Mouse (Mus musculus) mouse embryonic stem cell (cell line): ENCODE results near the gene Serpine2.

ENCODE experiments used
- in situ Hi-C, 2 experiments: fragments of 300-500 bp; cut with MboI; formaldehyde crosslinking; loops; 1 replicate in 1 of 2; 3 replicates in 1 of 2; pipeline ENCODE4 v1.14.3; 2019 to 2020; ENCODE audit warnings: low sequenced_read_pairs in 2 of 2, low pct_unique_long_range_greater_than_20kb in 1 of 2, mixed read lengths in 1 of 2; ENCODE audit not compliant: unreplicated experiment in 1 of 2

Serpine2 gene

GRCm38 (mm10) chr1:79861130-79861942 lies at the start of gene Serpine2:
Serpine2 (minus strand) TSS chr1:79861180.
- in situ Hi-C loops: no loop called here

DNA sequence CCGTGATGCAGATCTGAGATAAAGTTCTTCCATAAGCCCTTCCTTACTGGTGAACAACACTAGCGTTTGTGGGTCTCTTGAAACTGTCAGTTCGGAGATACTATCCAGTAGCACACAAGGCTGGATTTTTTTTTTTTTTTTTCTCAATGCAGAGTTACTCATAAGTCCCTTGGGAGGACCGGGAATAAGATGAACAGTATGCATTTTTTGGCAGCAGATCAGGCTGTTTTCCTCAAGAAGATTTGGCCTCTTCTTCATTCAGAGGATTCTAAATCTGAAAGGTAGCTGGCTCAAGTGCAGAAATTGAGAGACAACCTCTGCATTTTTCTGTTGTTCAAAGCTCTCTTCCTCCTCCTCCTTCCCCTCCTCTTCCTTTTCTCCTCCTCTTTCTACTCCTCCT lies 46.8 kb upstream of the Serpine2 start:
- in situ Hi-C loops: no loop called here

- in situ Hi-C loops: no loop called here
These were observed 44.3 kb upstream of the Serpine2 start for GRCm38 (mm10) chr1:79905241-79905640.

DNA sequence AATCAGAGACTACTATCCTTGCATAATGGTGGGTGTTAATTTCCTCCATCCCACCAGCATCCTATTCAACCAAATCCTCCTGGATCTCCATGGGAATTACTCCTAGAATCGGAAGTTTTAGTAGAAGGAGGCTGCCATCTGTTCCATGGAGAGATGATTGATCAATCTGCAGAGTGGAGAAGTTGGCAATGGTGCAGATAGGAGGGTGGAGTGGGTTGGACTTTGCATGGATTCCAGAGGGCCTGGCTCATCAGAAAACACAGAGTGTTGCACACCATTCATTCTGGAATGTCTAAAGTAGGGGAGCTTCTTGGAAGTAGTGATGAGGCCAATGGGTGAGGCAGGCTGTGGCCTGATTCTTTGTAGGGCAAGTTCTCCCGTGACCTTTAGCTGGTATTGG lies 41.9 kb upstream of the Serpine2 start:
- in situ Hi-C loops: no loop called here

DNA sequence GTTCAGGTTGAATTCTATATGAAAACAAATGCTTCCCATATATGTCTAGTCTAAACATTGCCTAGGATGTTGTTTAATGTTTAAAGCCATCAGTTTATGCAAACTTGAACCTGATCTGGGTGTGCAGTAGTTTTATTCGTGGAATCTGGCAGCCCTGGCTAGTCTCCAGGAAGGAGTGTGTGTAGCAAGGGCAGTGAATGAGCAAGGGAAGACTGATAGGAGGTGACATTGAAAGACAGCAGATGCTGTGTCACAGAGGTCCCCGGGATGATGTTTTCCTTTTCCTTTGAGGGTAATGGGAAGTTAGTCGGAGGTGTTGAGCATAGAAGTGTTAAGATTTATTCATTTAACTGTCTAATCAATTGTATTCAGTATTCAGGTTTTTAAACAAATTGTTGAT lies 21.7 kb upstream of the Serpine2 start:
- in situ Hi-C loops: no loop called here

- in situ Hi-C loops: no loop called here
These were observed 13.8 kb upstream of the Serpine2 start for GRCm38 (mm10) chr1:79874741-79875140.

- in situ Hi-C loops: no loop called here
These were observed 455 bp downstream of the Serpine2 start for GRCm38 (mm10) chr1:79860411-79861039.

DNA sequence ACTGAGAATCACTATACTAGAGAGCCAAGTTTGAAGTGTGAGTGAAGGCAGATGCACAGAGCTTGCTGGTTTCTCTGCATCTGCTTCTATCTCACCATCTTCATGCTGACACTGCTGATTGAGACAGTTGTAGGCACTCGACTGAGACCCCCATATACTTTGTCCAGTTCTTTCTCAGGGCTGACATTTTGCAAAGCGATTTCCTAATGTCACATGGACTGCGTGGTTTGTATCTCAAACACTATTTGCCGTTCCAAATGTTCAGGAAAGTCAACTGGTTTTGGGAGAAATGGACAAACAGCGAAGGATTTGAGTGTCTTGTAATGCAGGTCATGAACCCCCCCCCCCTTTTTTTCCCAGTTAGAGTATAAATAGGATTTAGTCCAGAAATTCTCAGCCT lies 1.0 kb downstream of the Serpine2 start:
- in situ Hi-C loops: no loop called here

- in situ Hi-C loops: no loop called here
These were observed 2.0 kb downstream of the Serpine2 start for GRCm38 (mm10) chr1:79859026-79859425.

DNA sequence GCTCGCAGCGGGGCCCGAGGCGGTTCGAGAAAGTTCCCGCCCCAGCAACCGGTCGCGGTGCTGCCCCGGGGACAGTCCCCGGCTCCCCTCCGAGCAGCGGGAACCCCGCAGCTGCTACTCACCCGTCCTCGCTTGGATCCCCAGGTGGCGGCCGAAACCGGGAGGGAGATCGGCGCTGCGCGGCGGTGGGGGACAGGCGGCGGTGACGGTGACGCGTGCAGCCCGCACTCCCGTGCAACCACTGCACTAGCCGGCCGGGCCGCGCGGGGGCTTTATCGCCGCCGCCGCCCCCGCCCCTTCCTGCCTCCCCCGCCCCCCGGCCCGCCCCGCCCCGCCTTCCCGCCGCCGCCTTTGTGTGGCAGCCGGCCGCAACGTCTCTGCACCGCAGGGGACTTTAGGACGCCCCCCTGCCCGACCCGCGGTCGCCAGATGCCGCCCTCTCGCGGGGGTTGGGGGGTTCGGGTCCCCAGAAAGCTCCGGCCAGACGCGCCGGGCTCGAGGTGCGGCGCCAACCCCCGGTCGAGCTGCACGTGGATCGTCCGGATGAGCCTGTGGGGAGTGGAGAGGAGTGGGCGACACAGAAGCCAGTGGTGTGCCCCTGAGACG lies 2.5 kb downstream of the Serpine2 start:
- in situ Hi-C loops: no loop called here

GRCm38 (mm10) chr1:79857681-79858388 lies 3.1 kb downstream of the Serpine2 start:
- in situ Hi-C loops: no loop called here

DNA sequence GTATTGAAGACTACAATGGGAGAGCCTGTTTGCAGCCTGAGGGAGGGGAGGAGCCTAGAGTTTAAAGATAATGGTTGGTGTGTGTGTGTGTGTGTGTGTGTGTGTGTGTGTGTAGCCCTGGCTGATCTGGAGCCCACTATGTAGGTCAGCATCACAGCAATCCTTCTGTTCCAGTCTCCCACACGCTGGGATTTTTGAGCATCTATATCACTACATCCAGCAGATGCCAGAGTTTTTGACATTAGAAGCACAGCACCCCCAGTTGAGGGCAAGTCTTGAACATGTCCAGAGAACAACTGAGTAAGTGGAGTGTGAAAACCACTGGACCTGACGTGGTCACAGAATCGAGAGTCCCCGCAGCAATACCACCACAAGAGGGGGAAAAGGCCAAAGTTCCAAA lies 4.2 kb downstream of the Serpine2 start:
- in situ Hi-C loops: no loop called here

DNA sequence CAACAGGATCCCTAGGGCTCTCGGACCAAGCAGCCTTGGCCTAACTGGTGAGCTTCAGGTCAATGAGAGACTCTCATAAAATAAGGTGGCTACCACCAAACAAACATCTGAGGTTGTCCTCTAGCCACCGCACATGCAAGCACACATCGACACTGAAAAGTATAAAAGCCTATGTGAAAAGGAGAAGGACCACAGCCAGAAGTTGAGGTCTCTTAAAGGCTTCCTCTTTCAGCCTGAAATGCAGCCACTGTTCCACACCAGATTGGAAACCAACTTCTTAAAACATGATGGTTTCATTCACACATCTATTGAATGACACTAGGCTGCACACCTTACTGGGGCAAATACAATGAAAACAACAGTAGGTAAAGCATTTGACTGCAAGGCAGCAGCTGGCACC lies 7.5 kb downstream of the Serpine2 start:
- in situ Hi-C loops: no loop called here

DNA sequence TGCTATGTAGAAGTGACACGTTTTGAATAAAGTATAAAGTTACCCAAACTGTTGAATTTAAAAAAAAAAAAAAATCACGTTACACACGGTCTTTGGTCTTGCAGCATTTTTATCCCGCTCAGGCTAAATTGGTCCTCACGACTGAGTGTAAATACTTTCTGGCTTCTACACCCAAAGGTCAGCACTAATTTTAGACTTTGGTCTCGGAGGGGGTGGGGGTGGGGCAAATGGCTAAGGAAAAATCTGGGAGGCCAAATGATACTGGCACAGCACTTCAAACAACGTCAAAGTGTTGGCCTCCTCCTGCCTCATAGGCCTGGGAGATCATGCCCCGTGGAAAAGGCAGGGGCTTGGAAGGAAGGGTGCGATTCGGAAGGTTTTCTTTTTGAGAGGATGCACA lies 10.6 kb downstream of the Serpine2 start:
- in situ Hi-C loops: no loop called here

DNA sequence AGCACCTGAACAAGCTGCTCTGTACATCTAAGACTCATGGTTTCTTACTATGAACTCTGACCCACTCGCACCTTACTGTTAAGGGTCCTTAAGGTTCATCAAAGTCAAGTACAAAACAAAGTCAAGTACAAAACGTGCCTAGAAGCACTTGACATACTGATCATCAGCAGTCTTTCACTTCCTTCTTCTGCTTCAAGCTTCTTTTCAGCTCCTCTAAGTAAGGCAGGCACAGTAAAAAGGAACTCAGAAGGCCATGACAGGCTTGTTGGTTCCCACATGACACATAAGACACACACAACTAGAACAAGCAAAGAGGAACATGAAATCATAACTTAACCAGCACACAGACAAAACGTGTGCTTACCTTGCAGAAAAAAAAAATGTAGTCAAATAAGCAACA lies 12.3 kb downstream of the Serpine2 start:
- in situ Hi-C loops: no loop called here

DNA sequence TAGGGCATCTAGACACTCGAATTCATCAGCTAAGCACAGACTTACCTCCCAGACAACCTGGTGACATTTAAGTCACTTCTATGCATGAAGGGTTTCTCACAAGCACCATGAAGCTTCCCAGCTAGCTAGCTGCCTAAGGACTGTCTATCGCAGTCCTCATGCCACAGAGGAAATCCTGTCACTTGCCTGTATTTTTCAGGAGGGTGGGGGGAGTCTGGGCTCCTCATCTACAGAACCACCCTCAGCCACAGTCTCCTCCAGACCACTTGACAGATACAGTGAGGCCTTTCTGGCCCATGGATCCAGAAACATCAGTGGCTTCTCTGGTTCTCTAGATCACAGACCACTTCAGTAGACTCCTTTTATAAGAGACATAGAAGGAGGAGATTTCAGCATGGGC lies 14.1 kb downstream of the Serpine2 start:
- in situ Hi-C loops: no loop called here

GRCm38 (mm10) chr1:79832719-79833404 lies 28.1 kb downstream of the Serpine2 start:
- in situ Hi-C loops: no loop called here

DNA sequence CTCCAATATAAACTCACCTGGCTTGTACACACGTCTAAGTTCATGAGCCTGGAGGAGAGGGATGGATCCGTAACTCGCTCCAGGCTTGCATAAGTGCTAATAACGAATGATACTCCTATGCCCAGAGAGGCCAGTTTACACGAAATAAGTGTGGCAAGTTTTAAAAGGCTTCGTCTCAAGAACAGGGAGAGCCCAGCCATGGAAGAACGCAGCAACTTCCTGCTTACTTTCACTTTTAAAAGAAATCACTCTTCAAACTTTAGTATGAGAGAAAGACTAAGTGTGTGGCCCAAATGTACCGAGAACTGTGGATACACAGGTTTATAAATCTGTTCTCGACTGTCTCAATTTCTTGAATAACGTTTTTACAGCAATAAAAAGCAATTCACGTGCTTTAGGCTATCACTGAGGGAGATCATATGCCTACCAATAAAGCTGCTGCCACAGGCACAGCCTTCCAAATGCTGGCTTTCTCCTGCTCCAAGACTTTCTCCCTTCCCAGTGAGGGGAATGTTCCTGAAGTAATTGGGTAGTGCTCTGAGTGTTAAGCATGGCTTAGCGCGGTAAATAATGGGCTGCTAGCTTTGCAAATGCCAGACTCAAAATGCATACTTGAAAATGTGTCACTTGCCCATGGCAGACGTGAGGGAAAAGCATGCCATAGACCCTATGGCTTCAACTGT lies 36.9 kb downstream of the Serpine2 start:
- in situ Hi-C loops: no loop called here
